Mouse (Mus musculus): ENCODE data around the gene Dock4.

Gene Dock4

DNA sequence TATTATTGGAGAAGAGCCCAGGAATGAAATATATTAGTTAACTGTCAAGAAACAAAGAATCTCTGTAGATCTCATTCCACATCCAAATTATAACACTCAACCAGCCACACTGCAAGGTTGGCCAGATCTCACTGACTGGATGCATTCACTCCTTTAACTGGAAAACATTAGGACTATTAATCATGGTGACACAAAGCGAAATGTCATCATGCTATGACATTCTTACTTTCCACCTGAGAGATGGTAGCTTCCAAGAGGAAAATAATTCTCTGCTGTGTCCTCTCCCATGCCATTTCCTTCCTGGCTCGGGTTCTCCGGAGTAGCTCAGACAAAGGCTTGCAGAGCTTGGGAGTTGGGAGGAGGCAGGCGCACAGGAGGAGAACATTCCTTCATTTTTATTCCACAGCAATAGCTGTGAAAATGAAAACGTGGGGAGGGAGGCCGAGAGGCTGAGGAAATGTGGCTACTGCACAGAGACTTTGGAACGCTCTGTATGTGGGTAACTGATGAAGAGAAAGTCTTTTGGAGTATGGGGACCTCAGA lies 17.0 kb downstream of the Dock4 start:
- DNase-seq (ENCODE audit: low read depth): no peak

DNA sequence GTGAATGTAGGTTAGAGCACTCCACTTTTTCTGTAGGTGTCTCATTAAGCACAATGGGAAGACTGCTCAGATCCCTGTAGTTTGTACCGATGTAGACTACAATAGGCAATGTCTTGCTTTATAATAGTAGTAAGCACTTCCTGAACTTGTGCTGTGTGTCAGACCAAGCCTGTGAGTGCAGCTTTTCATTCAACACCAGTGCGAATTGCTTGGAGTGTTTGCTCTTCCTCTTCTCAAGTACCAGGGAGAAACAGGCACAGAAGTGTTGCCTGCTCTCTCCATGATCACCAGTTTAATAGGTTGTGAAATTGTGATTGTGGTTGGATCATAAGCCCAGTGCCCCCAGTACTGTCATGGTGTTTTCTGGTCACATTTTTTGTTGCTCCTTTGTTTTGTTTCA lies 18.1 kb downstream of the Dock4 start:
- DNase-seq (ENCODE audit: low read depth): no peak

DNA sequence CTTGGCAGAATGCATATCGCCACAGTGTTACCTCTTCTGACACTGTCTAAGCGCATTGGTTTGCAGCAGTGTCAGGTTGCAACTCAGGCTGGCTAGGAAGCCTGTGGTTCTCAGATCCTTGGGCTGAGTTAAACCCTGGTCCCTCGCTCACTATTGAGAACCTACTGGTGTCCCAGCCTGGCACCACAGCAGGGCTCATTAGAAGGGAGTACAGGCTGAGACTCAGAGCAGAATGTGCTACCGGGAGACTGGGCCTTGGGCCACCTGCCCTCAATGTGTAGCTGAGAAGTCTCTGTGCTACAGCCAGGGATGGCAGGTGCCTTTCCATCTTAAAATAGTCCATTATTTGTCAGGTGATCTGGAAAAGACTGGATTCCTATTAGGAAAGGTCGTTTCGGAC lies 18.5 kb downstream of the Dock4 start:
- no peak for DNase-seq (ENCODE audit: low read depth)

DNA sequence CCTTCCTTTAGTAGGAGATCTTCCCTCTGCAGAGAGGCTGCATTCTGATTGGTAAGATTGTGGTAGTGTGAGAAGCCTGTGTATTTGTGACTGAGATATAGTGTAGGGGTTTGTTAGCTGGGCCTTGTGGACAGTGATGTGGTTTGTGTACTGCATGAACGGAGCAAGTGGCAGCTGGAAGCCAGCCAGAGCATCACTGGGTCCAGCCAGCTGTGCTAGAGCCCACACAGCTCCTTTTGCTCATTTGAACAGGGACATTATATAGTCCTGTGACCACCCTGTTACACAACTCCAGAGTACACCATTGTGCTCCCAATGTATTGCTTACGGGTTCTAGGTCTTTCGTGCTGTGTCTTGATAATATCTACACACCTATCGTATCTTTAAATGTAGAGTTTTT lies 22.5 kb downstream of the Dock4 start:
- no peak for DNase-seq (ENCODE audit: low read depth)

DNA sequence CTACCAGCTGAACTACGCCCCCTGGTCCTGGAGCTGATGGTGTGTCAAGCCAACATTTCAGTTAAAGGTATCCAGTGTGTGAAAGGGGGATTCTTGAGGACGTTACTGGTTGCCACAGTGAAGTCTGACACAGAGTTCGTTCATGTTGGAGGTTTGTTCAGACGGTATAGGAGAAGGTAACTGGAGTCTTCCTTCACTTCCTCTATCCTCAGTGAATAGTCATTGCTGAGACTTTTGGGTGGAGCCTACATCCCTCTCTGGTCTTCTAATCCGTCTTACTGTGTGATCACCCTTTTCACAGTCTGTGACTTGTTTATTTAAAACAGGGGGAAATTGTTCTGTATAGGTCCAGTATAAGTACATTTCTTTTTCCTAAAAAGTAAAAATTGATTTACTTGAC lies 23.3 kb downstream of the Dock4 start:
- DNase-seq (ENCODE audit: low read depth): no peak

DNA sequence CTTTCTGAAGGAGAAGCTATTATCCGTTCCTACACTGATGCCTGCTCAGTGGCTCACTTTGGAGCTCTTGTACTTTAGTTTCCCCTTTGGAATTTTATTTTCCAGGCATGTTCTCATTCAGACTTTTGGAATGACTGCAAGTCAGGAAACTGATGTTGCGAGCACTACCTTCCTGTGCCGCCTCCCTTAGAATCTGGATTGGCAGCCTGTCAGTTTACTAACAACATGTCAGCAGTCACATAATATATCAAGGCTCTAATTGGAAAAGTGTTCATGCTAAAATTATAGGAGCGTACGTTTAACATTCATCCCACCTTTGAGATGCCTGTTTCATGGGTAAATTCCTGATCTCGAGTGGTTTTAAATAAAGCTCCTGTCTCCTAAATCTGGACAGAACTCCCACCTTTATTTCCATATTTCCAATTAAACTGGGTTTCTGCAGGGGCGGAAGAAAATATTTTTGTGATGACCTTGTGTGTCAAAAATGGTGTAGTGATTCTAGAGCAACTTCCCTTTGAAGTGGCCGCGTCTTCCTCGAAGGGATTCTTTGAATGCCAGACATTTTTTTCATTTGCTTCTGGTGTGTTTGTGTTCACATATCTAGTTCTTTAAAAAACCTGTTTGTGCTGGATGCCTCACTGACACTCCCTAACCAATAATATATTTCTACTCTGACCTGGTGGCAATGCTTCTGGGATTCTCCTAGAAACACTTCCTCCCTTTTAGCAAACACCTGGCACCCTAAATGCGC lies 26.1 kb downstream of the Dock4 start:
- DNase-seq (ENCODE audit: low read depth): no peak

DNA sequence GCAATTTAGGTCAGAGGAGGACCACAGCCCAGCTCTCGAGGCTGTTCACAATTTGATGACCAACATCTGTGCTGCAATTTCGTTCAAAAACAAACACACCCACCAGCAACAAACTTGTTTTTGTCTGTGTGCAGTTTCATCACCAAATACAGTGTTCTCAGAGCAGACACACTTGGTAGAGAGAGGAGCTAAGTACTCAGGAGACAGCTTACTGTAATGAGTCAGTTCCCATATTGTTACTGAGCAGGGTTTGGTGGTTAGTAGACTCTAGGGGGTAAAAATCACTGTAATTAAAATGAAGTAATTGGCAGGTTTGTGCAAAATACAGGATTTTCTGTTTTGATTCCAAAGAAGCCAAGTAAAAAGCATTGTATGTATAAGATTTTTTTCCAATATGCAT lies 28.0 kb downstream of the Dock4 start:
- no peak for DNase-seq (ENCODE audit: low read depth)

DNA sequence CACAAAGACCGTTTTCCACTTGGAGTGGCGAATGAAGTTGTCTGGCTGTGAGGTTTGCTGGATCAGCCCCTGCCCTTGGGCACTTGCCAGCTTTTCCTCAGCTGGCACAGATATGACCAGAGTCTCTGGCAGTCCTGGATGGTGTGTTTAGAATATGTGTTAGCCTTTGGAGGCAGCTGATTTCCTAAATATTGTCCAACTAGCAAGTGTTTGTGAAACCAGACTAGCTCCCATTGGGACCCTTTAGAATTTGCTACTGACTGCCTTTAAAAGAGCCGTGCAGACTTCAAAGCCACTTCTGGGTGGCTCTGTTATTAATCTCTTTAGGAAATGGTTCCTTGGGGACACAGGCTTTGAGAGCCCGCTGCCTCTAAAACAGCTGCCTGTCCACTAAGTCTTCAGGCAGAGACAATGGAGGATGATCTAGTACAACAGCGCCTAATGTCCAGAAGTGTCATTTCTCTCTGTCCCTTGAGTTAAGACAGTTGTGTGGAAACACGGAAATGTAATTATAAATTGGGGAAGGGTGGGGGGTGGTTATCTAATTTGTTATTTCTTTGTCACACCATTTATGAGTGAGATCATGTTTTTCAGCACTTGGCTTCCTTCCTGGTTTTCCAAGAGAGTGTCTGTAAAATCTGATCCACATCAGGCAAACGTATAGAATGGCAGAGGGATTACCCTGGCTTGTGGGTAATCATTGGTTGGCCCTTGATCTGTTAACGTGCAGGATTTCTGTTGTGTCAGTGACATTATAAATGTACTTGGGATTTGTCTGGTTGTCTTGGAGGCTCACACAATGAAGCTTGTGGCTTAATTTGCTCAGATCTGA lies 32.1 kb downstream of the Dock4 start:
- DNase-seq (ENCODE audit: low read depth): no peak

DNA sequence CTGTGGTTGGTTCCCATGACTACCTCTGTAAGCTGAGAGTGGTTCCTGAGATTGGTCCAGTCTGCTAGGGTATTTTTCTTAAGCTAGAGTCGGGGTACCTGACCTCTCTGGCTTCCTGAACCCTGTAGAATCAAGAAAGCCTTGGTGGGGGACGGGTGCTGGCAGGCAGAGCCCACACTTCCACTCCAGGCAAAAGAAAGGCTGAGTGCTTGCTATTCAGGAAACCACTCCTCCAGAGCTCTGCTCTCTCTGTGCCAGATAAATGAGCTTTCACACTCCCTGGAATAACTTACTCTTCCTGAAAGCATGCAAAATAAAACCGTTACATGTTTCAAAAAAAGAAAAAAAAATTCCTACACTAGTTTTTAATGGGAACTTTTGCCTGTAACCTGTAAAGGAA lies 38.5 kb downstream of the Dock4 start:
- DNase-seq (ENCODE audit: low read depth): no peak

DNA sequence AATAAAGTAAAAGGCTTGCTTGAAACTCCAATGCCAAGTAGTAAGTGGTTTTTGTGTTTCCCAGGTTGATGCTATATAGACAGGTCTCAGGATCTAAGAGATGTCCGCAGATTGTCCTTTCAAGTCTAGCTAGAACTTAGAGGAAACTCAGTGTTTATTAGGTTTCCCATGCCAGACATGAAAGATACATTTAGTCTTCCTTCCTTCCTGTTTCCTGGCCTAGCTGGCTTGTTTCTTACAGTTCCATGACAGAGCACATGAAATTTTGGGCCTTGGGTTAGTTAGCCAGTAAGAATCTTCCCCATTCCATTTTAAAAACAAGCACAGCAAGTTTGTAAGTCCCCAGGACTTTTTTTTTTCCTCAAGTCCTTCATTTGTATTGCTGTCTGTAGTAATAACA lies 39.5 kb downstream of the Dock4 start:
- no peak for DNase-seq (ENCODE audit: low read depth)

DNA sequence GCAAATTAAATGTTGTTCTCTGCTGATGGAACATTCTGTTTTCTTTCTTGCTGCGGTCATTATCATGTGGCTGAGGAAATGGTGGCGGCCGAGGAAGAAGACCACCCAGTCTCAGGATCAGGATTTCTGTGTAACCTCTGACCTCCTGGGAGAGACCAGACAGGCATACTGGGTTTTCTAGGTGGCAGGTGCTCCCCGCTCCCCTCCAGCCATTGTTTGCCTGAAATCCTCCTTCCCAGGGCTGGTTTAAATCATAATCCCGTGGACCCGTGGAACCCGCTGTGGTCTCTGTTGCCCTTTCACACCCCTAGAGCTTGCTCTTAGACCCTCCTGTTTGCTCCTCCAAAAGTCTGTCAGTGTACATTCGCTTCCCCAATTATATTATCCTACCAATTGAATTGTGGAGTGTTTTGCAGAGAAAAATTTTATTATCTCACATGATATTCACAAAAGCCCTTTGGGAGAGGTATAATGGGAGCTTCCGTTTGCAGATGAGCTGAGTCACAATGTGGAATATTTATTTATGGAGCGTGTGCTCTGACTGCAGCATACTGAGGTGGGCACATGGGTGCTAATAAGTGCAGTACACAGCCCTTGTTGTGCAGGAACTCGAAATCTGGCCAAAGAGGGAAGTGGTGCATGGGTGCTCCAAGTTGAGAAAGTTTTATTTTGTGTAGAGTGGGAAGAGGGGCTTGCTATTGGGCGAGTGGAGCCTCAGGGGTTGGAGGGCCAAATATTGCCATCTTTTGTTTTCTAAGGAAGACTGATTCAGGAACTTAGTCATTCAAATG lies 40.5 kb downstream of the Dock4 start:
- DNase-seq (ENCODE audit: low read depth): no peak

DNA sequence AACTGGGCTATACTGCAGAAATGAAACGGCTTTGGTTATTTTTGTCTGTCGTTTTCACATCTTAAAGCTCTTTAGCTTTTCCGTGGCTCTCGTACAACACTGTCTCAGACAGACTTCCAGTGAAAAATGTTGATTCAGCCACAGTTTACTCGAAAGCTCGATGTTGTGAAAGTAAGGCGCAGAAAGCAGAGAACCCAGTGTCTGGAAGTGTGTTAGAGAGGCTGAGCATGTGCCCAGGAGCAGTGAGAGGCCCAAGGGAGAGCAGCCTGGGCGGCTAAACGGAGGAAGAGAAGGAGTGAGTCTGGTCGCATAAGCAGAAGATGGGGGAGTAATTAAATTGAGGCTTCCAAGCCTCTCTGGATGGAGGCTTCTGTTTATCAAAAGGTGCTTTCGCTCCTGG lies 50.6 kb downstream of the Dock4 start:
- no peak for DNase-seq (ENCODE audit: low read depth)

DNA sequence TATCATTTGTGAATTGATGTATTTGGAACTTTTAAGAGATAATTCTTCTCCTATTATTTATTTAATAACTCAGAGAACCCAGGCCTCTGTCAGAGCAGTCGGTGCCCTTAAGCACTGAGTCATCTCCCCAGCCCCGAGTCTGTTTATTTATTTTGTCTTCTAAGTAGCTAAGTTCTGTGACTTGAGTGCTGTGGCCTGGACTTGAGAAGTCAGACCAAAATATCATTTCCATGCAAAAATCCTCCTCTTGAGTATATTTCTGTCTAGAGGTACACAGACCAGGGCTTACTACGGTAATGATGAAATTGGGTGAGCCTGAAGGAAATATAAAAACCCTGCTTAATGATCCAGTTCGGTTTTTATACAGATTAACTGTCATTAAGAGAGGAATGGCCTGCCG lies 52.1 kb downstream of the Dock4 start:
- DNase-seq (ENCODE audit: low read depth): no peak

DNA sequence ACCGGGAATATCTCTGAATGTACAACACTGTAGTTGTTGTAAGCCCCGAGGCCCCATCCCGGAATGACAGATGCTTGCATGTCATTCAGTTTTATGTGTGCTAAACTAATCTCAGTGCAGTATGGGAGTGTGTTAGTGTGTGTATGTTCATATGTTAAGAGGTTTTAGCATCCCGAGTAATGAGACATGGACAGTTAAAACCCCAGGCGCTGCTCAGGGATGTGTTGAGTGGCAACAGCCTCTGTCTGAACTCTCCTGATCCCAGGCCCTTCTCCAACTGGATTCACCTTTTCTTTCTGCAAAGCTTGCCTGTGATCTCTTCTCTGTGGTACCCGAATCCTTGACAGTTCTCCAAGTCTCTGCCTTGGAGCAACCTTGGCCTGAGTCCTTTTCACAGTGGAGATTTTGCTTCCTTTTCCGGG lies 52.5 kb downstream of the Dock4 start:
- no peak for DNase-seq (ENCODE audit: low read depth)

DNA sequence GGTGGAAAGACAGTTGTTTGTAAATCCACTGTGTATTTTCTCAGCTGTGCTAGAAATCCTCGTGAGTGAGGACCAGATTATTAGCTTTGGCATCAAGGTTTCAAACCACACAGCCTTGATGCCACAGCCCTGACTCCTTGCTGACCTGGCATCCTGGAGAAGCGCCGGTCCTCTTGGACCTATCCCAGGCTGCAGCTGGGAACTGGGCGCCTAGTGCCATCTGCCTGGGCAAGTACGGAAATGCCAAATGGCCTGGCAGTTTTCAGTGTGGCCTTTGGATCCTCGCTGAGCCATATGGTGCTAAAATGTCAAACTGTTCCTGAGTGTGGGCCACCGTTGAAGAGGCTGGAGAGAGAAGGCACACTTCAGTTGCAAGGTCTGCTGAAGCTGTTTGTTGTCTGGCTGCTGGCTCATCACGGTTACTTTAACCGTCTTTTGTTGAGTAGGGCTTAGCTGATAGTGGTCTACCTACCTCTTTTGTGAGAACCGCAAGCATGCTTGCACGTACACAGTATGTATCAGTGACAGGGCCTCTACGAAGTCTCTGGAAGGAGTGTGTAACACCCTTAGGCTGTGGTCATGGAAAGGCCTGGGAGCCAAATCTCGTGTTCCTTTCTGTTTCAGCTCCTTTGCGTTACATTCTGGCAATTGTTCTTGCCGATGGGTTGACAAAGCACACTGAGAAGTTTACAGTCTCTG lies 53.3 kb downstream of the Dock4 start:
- DNase-seq (ENCODE audit: low read depth): peak; percentile 45

DNA sequence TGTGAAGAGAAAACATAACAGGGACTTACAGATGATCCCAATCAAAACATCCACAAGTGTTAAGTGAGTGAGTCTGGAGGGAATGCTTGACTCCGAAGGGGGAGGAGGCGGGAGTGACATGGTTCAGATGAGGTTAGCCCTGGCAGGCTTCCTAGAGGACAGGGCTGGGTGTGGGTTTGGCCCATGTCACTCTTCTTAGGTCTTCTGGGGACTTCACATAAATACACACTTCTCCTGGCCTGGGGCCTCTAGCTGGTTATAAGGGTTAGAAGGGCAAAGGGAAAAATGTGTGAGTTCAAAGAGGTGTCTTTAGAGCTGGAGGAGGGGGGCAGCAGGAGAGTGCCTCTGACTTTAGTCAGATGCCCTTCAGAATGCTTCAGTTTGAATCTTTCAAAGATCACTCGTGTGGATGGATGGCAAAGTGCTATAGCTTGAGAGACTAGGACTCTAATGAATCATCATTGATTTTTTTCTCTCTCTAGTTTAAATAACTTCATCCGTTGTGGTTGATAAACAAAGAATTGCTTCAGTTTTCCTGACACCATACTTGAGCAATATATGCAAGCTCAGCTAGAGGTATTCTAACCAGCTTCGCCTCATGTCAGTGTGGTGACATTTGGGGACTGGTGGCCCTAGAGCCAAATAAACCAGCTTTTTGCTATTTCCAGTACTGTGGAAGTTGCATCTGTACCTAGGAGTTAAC lies 54.0 kb downstream of the Dock4 start:
- peak; percentile 41 for DNase-seq (ENCODE audit: low read depth)

DNA sequence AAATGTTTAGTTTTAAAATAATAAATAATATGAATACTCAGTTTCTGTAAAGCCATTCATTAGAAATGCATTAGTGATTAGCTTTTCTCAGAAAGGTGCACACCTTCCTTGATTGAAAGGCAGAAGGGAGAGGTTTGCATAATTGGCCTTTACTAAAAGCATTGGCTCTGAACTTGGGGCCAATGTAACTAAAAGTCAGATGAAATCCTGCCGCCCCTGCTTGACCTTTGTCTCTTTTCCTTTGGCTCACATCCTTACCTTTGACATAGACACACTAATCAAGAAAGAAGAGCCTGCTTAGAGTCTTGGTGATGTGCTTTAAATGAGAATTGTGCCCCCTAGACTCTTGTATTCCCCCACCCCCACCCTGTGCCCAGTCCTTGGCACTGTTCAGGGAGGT lies 55.4 kb downstream of the Dock4 start:
- DNase-seq (ENCODE audit: low read depth): no peak

DNA sequence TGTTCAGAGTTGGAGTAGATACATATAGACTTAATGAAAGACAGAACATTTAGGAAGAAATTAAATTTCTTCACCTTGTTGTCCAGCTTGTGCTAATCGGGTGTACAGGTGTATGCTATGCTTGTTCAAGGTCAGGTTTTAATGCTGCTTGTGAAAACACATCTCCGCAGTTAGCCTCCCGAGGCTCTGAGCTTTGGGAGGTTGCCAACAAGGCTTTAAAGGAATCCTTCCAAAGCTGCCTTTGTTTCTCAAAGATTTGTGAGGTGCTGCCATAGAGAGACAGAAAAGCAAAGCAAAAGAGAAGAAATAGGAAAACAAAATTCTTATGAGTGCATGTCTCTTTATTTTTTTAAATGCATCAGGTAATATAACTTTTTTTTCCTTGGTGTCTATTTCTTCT lies 57.8 kb downstream of the Dock4 start:
- DNase-seq (ENCODE audit: low read depth): no peak

DNA sequence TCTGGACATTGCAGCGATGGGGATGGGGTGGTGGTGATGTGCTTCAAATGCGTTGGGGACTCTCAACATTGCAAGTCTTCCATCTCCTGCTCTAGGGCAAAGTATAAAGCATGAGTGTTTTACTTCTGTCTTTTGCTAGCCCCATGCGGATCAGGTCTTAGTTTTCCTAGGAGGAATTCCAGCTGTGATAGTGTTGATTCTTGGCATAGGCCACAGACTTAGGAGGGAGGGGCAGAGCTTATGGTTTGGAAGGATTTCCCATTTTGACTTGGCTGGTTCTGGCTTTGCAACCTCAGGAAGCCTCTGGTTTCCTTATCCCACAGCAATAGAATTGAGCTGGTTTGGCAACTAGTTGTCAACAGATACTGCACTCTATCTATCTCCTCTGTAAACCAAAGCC lies 58.9 kb downstream of the Dock4 start:
- no peak for DNase-seq (ENCODE audit: low read depth)

DNA sequence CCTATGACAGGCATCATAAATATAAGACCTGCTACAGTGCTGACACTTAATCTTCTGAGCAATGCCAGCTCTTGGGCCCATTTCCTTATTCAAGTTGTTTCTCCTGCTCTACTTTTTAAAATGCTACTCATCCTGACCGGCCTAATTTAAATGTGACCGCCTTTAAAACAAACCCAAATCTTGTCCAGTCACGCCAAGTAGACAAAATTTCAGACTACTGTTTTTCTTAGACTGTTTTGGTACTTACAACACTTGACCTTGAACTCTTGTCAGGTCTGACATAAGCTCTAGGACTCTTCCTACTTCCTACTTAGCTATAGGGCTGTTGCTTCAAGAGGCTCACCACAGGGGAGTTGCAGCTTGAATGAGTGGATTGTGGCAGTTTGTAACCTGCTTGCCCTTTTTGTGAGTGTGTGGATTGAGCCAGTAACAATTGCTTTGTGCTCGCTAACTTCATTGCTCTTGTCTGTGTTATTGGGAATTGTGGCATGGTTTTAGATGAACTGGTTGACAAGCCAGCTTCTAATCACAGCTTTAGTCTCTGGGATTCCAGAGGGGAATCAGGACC lies 62.2 kb downstream of the Dock4 start:
- no peak for DNase-seq (ENCODE audit: low read depth)

DNA sequence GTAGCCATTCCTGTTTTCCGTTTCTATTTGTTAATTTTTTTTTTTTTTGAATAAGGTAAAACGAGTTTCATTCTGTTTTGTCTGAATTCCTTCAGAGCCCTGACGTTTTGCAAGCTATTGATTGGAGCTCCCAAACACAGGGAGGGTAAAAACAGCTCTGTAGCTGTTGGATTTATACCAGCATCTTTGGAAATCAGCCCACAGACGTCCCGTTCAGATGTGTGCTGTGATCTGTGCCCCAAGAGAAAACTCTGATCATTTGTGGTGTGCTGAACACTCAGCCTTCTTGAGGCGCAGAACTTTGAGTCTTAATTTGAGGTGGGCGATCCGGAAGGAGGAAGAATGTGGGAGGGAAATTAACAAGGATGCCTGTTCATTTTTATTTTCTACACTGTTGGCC lies 62.7 kb downstream of the Dock4 start:
- no peak for DNase-seq (ENCODE audit: low read depth)

Measured in fibroblast of lung, adult 2 months (primary cell).